Mouse (Mus musculus) E14TG2a.4 (cell line): Measurements from ENCODE around the gene Ulk1.

Source experiments
- CTCF ChIP-seq: conservative IDR thresholded peaks from 2 replicates; pipeline ENCODE4 v1.5.1; 2014; ENCODE audit warnings: low read length
- NANOG ChIP-seq: IDR thresholded peaks from 2 replicates; pipeline ENCODE4 v1.6.1; 2014; ENCODE audit warnings: borderline replicate concordance, low read length, mixed read lengths
- POU5F1 ChIP-seq: IDR thresholded peaks from 2 replicates; pipeline ENCODE4 v1.6.1; 2014; ENCODE audit warnings: low read length, borderline replicate concordance

- no peak for TF ChIP-seq CTCF
- no peak for TF ChIP-seq NANOG
- TF ChIP-seq POU5F1 = no peak
Observed at GRCm38 (mm10) chr5:110778263-110778662, 31.6 kb downstream of the Ulk1 start.
